Mouse (Mus musculus) 416B (cell line): ENCODE measurements around the gene Gm20388.
"Not testable (repeated sequence)": the region's sequence is repeated elsewhere in the genome, so short reads cannot be mapped to it uniquely, and the experiment has no call there.

Source experiments
- DNase-seq: peaks from one replicate; pipeline ENCODE4 v3.0.0; 2011; ENCODE audit warnings: low read depth

The Gm20388 gene

GRCm38 (mm10) chr8:122554786-122555185 is 2644.1 kb downstream of the Gm20388 start:
- no peak for DNase-seq

DNA sequence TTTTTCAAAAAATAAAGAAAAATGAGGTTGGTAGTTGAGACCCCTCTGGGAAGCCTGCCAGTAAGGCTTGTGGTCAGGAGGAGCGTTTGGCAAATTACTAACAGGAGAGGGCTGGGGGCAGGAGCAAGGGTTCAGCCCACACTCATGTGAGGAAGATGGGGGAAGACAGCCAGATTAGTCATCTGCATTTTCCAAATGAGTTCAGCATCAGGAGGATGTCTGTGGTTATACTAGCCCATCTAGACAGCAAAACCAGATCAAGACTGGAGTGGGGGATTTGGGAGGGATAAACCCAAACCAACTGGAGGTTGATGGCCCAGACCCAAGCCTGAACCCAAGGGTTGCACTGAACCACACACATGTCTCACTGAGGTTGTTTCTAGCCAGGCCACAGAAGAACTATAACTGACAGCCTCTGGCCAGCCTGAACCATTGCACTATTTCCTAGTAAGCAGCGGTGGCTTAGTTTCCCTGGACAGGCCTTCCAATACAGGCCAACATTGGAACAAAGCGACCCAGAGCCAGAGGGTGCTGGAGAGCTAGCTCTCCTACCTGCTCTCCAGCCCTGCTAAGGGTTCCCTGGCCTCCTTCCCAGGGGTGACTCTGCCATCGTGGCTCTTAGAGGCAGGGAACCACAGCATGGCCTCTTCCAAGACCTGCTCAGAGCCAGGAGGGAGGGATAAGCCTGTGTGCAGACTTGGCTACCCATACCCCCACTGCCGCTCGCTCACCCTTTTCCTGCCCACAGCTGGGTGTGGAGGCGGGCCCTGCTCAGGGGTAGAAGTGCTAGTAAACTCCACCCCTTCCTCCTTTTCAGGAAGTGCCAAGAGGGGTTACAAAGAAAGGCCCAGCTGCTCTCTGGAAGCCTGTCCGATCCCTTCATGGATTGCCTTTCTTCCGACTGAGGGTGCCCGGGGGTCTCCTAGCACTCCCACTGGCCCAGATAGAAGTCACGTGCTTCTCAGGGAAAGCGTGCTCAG is 2645.7 kb downstream of the Gm20388 start:
- peak; percentile 97 for DNase-seq

DNA sequence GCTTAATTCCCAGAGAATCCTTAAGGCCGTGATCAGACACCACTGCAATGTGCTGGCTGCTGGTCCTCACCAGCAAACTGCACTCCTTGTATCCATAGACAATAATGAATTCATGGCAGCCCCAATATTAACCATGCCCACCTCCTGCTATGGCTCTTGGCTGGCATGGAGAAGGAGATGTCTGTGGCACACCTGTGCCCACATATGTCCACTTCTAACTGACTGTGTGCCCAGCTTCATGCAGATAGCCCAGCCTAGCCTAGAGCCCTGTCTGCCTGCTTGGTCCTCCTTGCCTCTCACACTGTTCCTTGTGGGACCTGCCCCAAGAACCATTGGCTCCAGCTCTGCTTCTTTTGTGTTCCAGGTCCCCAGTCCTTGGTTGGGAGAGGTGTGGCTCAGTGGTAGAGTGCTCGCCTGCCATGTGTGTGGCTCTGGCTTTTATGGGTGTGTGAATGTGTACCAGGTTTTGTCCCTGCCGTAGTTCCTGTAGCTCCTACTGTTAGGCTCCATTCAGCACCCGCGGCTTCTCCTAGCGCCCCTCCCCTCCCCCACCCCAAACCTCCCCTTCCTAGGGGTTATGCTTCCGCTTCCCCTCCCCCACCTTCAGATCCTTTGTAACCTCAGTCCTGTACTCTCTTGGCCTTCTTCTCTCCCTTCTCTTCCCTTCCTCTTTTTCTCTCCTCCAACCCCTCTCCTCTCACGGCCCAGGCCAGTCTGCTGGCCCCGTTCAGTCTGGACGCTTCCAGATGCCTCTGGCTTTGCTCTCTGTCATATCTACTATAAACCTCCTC is 2646.8 kb downstream of the Gm20388 start:
- peak; percentile 73 for DNase-seq

- peak; percentile 60 for DNase-seq
Measured at GRCm38 (mm10) chr8:122558671-122559349, 2648.2 kb downstream of the Gm20388 start.

DNA sequence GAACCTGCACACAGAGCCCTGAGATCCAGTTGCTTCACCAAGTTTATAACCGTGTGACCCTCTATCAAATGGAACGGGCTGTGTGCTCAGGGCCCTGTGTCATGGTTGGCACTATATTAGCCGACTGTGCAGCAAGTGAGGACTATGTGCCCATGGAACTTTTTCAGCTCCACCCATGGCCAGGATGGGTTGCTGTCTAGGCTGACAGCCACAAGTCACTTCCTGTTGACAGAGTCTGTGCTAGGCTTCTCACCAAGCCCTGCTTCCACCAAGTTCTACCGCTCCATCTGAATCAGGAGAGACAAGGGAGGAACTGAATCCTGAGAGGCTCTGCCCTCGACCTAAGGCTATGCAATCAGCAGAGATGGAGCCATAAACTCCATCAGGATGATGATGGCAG is 2650.6 kb downstream of the Gm20388 start:
- DNase-seq: peak; percentile 70

DNA sequence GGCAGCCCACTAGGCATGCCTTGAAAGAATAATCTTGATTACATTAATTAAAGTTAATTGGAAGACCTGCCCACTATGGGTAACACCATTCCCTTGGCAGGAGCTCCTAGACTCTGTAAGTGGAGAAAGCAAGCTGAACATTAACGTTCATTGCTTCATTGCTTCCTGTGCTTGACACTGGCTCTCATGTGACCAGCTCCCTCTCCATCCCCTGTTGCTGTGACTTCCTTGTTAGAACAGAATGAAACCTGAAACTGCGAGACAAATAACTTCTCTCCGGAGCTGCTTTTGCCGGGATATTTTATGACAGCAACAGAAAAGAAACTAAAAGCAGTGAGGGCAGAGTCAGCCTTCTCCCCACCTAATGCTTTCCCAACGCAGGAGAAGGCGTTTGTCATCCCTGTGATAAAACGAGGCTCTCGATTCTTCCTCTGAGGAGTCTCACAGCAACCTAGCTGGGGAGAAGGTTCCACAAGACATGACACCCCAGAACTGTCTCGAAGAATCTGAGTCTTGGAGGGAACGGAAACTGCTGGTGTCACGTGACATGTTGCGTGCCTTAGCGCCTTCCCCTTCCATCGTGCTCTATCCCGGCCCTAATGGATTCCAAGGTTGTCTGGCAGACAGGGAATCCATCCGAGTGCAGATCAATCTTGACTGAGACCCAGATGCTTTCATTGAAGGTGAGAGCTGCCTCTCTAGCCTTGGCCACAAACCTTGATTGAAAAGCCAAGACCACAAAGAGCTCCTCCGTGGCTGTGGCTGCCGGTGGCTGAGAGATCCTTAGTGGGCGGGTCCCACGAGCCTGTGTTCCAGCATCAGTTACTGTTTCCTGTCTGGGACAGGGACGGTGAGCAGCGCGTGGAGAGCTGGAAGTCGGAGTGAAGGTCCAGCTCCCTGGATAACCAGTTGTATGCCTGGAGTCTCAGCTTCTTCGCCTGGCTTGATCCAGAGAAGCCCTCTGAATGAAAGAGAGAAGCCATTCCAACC is 2654.0 kb downstream of the Gm20388 start:
- DNase-seq: peak; percentile 63

DNA sequence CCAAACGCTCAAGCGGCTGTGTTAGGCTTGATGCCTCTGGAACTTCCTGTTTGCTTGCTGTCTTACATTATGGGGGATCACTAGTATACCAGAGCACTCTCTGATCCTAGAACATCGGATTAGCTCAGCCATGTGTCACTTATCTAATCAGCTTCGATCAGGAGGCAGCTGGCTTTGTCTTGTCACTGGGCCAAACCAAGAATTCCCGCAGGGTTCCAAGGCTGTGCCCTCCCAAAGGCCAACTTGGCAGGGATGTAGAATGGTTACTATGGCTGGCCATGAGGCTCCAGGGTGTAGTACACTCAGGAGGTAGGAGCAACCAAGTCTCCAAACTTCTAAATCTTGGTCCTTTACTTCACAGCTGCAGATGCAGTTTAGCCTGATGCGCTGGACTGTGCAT is 2656.1 kb downstream of the Gm20388 start:
- DNase-seq: peak; percentile 61

- peak; percentile 99 for DNase-seq
Measured at GRCm38 (mm10) chr8:122567361-122568108, 2656.9 kb downstream of the Gm20388 start, which contains the start of gene Cdt1. Cdt1 (plus strand) TSS chr8:122568015.

DNA sequence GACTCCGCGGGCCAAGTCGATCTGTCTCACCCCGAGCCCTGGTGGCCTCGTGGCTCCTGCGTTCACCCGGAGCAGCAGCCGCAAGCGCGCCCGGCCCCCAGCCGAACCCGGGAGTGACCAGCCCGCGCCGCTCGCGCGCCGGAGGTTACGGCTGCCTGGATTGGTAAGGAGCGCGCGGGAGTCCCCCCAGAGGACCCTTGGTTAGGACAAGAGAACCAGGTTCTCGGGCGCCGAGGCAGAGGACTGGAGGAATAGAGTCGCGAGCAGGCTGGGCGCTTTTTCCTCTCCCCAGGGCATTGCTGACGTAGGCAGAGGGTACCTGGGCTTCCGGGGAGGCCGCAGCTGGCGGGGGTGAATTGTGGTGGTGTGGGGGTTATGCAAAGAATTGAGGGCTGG is 2657.5 kb downstream of the Gm20388 start:
- no peak for DNase-seq

- peak; percentile 76 for DNase-seq
Measured at GRCm38 (mm10) chr8:122568881-122569309, 2658.3 kb downstream of the Gm20388 start.

- peak; percentile 53 for DNase-seq
Measured at GRCm38 (mm10) chr8:122569329-122569728, 2658.7 kb downstream of the Gm20388 start.

- no peak for DNase-seq
Measured at GRCm38 (mm10) chr8:122569996-122570395, 2659.4 kb downstream of the Gm20388 start.

GRCm38 (mm10) chr8:122571153-122571552 is 2660.5 kb downstream of the Gm20388 start:
- DNase-seq: no peak

GRCm38 (mm10) chr8:122571750-122572267 is 2661.2 kb downstream of the Gm20388 start:
- no peak for DNase-seq

DNA sequence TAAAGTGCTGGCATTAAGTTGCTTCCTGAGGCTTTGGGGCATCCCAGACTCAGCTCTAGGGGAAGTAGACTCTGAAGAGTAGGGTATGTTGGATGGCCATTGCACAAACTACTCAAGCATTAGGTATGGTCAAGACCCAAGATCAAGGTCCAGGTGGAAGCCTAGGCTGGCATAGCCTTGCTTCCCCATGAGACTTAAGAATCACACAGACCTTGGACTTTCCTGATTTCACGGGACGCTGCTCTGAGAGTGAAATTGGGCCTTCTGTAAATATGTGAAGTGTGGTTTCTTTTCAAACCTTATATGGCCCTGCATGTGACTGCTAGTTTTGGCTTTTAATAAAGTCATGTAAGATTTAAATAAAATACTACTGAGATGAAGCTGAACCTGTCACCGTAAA is 2662.1 kb downstream of the Gm20388 start:
- DNase-seq: no peak

- not testable (repeated sequence) for DNase-seq
Measured at GRCm38 (mm10) chr8:122573176-122573575, 2662.5 kb downstream of the Gm20388 start.

DNA sequence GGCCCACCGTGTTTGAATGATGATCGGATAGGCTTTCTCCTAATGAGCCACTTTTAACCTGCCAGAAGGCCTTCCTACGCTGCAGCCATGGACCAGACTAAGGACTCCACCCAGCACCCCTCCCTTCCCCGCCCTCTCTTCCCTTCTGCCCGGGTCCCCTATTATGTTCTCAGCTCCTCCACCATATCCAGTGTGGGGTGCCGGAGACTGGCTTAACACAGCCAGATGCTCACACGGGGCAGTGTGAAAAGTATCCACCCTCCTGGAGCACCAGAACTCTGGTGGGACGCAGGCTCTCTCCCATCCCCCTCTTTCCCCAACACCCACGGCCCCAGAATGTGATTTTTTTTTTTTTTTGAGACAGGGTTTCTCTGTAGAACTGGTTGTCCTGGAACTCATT is 2662.9 kb downstream of the Gm20388 start:
- no peak for DNase-seq

- peak; percentile 30 for DNase-seq
Measured at GRCm38 (mm10) chr8:122574264-122574663, 2663.6 kb downstream of the Gm20388 start.

- peak; percentile 51 for DNase-seq
Measured at GRCm38 (mm10) chr8:122574667-122575251, 2664.1 kb downstream of the Gm20388 start.
